In the genomic region with DNA sequence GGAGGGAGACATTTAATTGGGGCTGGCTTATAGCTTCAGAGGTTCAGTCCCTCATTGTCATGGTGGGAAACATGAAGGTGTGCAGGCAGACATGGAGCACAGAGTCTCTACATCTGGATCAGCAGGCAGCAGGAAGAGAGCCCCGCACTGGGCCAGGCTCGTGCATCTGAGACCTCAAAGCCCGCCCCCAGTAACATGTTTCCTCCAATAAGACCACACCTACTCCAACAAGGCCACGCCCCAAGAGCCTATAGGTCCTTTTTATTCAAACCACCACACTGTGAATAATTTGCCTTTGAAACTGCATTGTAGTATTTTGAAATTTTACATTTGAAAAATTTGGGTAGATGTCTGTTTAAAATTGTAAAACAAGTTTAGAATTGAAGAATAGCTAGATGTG, we compare ENCODE assay signal across 34 mouse cellular contexts.
"Had no signal": no experiment of that assay in that cellular context is flagged by ENCODE, and none has a peak within 500 bp of the region (broad histone marks: within the 10 kb centered on the region; RNA-seq: fewer than 3 reads in every experiment).

No protein-coding gene starts in this region.

- H3K27me3 ChIP-seq: hindbrain, embryonic 13.5 days; hindbrain, embryonic 15.5 days; kidney, embryonic 15.5 days had no signal

- H3K4me3 ChIP-seq: heart, embryonic 12.5 days; heart, embryonic 13.5 days; heart, embryonic 15.5 days; hindbrain, embryonic 10.5 days; hindbrain, embryonic 12.5 days; hindbrain, embryonic 13.5 days; hindbrain, embryonic 15.5 days; intestine, embryonic 15.5 days; kidney, embryonic 15.5 days; layer of hippocampus, adult 2 months; left cerebral cortex, adult 2 months had no signal

- ATAC-seq: hindbrain, embryonic 16.5 days; hindbrain, postnatal 0 days; inflammation-experienced regulatory T-cells, adult 6 months; intestine, embryonic 15.5 days; intestine, embryonic 16.5 days; intestine, postnatal 0 days had no signal

- H3K27ac ChIP-seq: heart, embryonic 13.5 days; heart, embryonic 15.5 days; hindbrain, embryonic 10.5 days; hindbrain, embryonic 12.5 days; hindbrain, embryonic 13.5 days; hindbrain, embryonic 14.5 days; hindbrain, embryonic 15.5 days; hindbrain, postnatal 0 days; intestine, embryonic 15.5 days; kidney, embryonic 15.5 days; kidney, postnatal 0 days; layer of hippocampus, adult 2 months; left cerebral cortex, adult 2 months had no signal

- DNase-seq: heart, postnatal 10 days; heart, postnatal 14 days; heart, postnatal 36 days; heart, postnatal 4 days; kidney, adult 11 months; kidney, adult 18-20 months; kidney, adult 2 months; kidney, adult 8-10 months; kidney, adult 9 months; kidney, postnatal 10 days; kidney, postnatal 14 days; kidney, postnatal 25 days; kidney, postnatal 36 days; kidney, postnatal 4 days; layer of hippocampus, adult 9-11 months; layer of hippocampus, postnatal 36 days had no signal

- H3K4me1 ChIP-seq: heart, embryonic 12.5 days; heart, embryonic 13.5 days; heart, embryonic 15.5 days; intestine, embryonic 15.5 days; kidney, embryonic 15.5 days had no signal
